Mouse (Mus musculus) spleen, adult 2 months (tissue): ENCODE measurements around the gene Trim46.

Experiments
- CTCF ChIP-seq: fragments of 200-500 bp; IDR thresholded peaks from 2 replicates; pipeline ENCODE4 v1.5.1; 2011; ENCODE audit warnings: mild to moderate bottlenecking, inconsistent platforms; ENCODE audit not compliant: insufficient read depth, insufficient read length, insufficient replicate concordance; ENCODE audit errors: extremely low read depth
- POLR2A ChIP-seq: fragments of 200-500 bp; IDR thresholded peaks from 2 replicates; pipeline ENCODE4 v1.6.1; 2011; ENCODE audit warnings: low read depth, low read length, inconsistent platforms

DNA sequence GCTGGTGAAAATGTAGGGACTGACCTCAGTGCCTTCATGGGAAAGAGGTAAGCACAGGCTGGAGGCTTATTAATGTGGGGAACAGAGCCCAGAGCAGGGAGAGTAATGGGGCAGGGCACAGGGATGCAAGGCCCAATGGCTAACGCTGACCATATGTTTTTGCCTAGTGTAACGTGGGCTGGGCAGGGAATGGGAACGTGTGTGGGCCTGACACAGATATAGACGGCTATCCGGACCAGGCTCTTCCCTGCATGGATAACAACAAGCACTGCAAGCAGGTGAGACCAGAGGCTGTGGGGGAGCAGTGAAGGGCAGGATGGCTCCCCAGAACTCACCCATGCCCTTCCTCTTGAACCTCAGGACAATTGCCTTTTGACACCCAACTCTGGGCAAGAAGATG lies 24.9 kb downstream of the Trim46 start:
- no peak for TF ChIP-seq CTCF
- TF ChIP-seq POLR2A, result no peak
